Mouse (Mus musculus) thymus, adult 2 months (tissue): Measurements from ENCODE around the gene Gm49369. TPM values are rescaled to one million over a fixed set of nuclear protein-coding genes. Genes with fewer than 3 reads are reported as not detected.
A peak's percentile ranks its signal among the peaks of the same experiment; 100 is the strongest.
"Not testable (repeated sequence)": the region's sequence is repeated elsewhere in the genome, so short reads cannot be mapped to it uniquely, and the experiment has no call there.

Source experiments
- DNase-seq: peaks from one replicate; pipeline ENCODE4 v3.0.0; 2021
- H3K27ac ChIP-seq: fragments of 200-500 bp; 2 replicates; pipeline ENCODE4 v1.5.1; 2012; ENCODE audit warnings: low read length, control low read depth; ENCODE audit not compliant: control insufficient read depth, insufficient read depth
- H3K27me3 ChIP-seq: fragments of 200-500 bp; 2 replicates; pipeline ENCODE4 v1.6.1; 2012; ENCODE audit warnings: mild to moderate bottlenecking, low read length, moderate library complexity, mixed read lengths; ENCODE audit not compliant: control insufficient read depth, insufficient read depth
- H3K36me3 ChIP-seq: fragments of 200-500 bp; 2 replicates; pipeline ENCODE4 v1.6.1; 2012; ENCODE audit warnings: mild to moderate bottlenecking, low read length, moderate library complexity; ENCODE audit not compliant: control insufficient read depth, insufficient read depth
- H3K4me1 ChIP-seq: fragments of 200-500 bp; replicated peaks from 2 replicates; pipeline ENCODE4 v1.6.1; 2012; ENCODE audit warnings: low read length; ENCODE audit not compliant: control insufficient read depth, insufficient read depth
- H3K4me3 ChIP-seq: fragments of 200-500 bp; 2 replicates; pipeline ENCODE4 v1.5.1; 2012; ENCODE audit warnings: mild to moderate bottlenecking, low read length, control low read depth, moderate library complexity; ENCODE audit not compliant: control insufficient read depth, insufficient read depth
- CTCF ChIP-seq: fragments of 200-500 bp; IDR thresholded peaks from 2 replicates; pipeline ENCODE4 v1.5.1; 2012; ENCODE audit warnings: mild to moderate bottlenecking, control low read depth, low read length, moderate library complexity, borderline replicate concordance; ENCODE audit not compliant: control insufficient read depth, poor library complexity, insufficient read depth; ENCODE audit errors: extremely low read depth
- POLR2A ChIP-seq: fragments of 200-500 bp; IDR thresholded peaks from 2 replicates; pipeline ENCODE4 v1.6.1; 2012; ENCODE audit warnings: mild to moderate bottlenecking, low read length, control low read depth, moderate library complexity; ENCODE audit not compliant: control insufficient read depth, poor library complexity, insufficient read depth; ENCODE audit errors: extremely low read depth
- WGBS: fragments of 180-500 bp; shearing (Covaris S2); methylation state at CpG from one replicate; pipeline ENCODE4 v1.1.7; 2018; 5-methylcytosine and 5-hydroxymethylcytosine counted together
- polyA plus RNA-seq: library from polyadenylated mRNA; depleted of rRNA; stranded (reverse); fragments of >200 nt; gene quantifications from 2 replicates; pipeline ENCODE4 v1.2.3, GENCODE M21; 2012; rRNA removed

Gm49369 gene
- polyA plus RNA-seq, 1 experiment: 0.23 TPM

DNA sequence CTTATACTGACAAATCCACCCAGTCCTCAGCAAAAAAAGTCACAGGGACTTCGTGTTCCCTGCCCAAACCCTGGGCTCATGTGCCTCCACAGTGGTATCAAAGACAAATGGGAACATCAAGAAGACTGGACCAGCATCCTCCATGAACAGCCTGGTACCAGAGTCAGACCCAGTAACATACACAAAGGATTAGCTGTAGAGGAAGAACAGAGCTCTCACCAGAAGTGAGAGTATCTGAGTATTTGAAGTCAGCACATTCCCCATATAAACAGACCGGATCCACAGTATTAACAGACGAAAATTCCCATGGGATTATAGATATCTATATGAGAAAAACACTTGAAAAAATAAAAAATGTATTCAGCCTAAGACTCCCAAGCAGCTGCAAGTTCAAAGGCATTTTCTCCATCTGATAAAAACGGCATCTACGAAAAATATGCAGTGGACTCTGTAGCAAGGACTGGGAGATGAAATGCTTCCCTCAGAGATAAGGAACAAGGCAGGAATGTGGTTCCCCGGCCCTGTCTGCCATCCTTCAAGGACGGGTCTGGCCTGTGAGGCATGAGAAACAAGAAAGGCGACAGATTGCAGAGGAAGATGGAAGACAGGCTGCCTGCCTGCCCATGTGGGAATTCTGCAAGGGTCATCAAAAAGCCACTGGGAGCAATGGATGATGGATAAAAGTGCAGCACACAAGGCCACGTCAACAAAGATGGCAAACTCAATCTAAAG lies 55.6 kb downstream of the Gm49369 start:
- no peak for DNase-seq
- Histone ChIP-seq H3K36me3 (no peaks in the 10 kb centered on the region), H3K4me3 (no peak overlapping the region), H3K27ac (peak overlapping the region; percentile 40; the same call in 1 of the 2 replicates), H3K27me3 (no peaks in the 10 kb centered on the region), H3K4me1 (peaks cover 47% of the 10 kb centered on the region)
- no peak for TF ChIP-seq CTCF
- TF ChIP-seq POLR2A: no peak
- 66% methylated on average over 9 of the region's 9 CpGs for WGBS

DNA sequence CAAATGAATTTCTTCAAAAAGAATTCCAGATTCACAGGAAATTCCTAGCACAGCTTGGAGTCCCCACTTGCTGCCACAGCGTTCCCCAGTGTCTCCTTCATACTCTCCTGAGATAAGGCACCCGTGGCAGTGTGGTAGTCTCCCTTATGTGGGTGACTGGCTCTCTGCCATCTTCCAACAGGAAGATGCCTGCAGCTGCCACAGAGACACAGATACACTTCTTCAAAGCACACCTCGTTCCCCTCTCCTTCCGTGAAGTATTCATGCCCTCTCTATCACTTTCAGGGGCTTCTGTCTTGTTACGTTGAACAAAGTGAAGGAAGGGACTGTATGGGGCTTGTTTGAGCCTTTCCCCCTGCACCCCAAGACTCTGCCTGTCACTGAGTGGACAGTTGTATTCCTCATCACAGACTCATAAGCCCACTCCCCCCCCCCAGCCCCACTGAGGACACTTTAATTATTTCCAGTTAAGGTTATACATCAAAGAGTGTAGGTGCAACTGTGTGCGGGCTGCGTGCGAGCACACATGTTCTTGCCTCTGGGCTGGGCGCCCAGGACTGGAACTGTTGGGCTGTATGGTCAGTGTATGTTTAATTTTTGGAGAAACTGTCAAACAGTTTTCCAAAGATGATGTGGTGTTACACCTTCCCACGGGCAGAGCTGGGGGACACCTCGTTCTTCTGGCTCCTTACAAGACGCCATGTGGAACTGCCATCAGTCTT lies 58.9 kb downstream of the Gm49369 start:
- peak overlapping the region; percentile 100 for H3K27ac ChIP-seq
- no peak overlapping the region for H3K4me3 ChIP-seq
- TF ChIP-seq CTCF (no peak), POLR2A (no peak)
- DNase-seq: peak; percentile 59
- no peaks in the 10 kb centered on the region for H3K27me3 ChIP-seq
- 31% methylated on average over 12 of the region's 12 CpGs for WGBS
- H3K36me3 ChIP-seq: no peaks in the 10 kb centered on the region
- H3K4me1 ChIP-seq: peaks cover 71% of the 10 kb centered on the region

DNA sequence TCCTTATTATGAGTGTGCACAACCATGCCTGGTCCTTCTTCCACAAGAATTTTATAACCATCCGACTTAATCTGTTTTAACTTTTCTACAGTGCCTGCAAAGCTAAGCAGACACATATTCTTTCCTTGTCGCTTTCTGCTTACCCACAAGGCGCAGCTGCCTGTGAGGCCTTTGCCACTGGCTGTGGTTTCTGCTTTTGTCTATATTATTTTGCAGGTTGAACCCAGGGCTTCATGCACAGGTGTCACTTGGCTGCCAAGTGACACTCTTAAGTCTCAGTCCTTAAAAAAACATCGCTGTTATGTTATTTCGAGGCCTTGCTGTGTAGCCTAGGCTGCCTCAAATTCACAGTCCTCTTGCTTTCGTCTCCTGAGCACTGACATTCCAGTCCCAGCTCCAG lies 59.8 kb downstream of the Gm49369 start:
- H3K36me3 ChIP-seq: no peaks in the 10 kb centered on the region
- peaks cover 73% of the 10 kb centered on the region for H3K4me1 ChIP-seq
- peak overlapping the region; percentile 100 for H3K27ac ChIP-seq
- peak; percentile 68 for DNase-seq
- no peaks in the 10 kb centered on the region for H3K27me3 ChIP-seq
- no peak overlapping the region for H3K4me3 ChIP-seq
- 14% methylated on average over 6 of the region's 6 CpGs for WGBS
- TF ChIP-seq CTCF (no peak), POLR2A (no peak)

DNA sequence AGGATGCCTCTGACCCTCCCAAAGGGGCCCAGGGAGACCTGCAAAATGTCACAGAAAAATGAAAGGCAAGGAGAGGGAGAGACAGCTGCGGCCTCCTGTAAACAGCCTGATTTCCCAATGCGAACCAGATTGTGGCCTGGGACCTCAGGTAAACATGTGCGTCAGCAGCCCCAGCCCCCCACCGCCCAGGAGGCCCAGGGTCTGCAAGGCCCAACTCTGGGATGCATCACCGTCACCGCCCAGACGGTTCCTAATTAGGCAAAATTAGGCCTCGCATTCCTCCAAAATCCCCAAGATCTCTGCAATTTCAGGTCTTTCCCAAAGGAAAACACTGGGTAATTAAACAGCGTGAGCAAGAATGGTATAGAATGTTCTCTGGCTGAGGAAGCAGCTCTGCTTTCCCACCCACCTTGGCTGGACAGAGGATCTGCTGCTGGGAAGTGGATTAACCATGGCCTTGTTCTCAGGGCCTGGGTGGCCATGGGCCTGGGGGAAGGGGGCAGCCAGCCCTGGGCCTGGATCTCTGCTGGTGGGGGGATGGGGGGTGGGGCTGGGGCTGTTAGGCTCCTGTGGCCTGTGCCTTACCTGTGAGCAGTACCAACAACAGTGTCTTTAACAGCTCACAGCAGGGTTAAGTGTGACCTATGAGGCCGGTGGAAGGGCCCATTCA lies 60.7 kb downstream of the Gm49369 start:
- WGBS: 91% methylated on average over 7 of the region's 10 CpGs
- H3K4me3 ChIP-seq, H3K27me3 ChIP-seq, H3K36me3 ChIP-seq, DNase-seq: not testable (repeated sequence)
- peaks cover 76% of the 10 kb centered on the region for H3K4me1 ChIP-seq
- peak overlapping the region; percentile 100 for H3K27ac ChIP-seq

Other genes with a start within 250 kb of the Gm49369 start
- gene Gm39115, start 246.6 kb downstream of the Gm49369 start, polyA plus RNA-seq: not detected in 2 replicates
- not detected in 2 replicates for gene Gm45337, start 238.1 kb downstream of the Gm49369 start, polyA plus RNA-seq
- gene Gm29735, start 225.6 kb downstream of the Gm49369 start, polyA plus RNA-seq: not detected in 2 replicates
- gene Gm4553, start 216.9 kb downstream of the Gm49369 start, polyA plus RNA-seq: not detected in 2 replicates
- gene Krtap5-2, start 206.7 kb downstream of the Gm49369 start, polyA plus RNA-seq: not detected in 2 replicates
- not detected in 2 replicates for gene Gm10153, start 192.3 kb downstream of the Gm49369 start, polyA plus RNA-seq
- gene Krtap5-3, start 181.3 kb downstream of the Gm49369 start, polyA plus RNA-seq: not detected in 2 replicates
- not detected in 2 replicates for gene Gm7579, start 170.8 kb downstream of the Gm49369 start, polyA plus RNA-seq
- gene Krtap5-5, start 152.7 kb downstream of the Gm49369 start, polyA plus RNA-seq: not detected in 2 replicates
- gene Gm40460, start 141.6 kb downstream of the Gm49369 start, polyA plus RNA-seq: 0.19 TPM in 1 of 2 replicates, not detected in the other
- gene Gm2431, start 124.3 kb downstream of the Gm49369 start, polyA plus RNA-seq: not detected in 2 replicates
- gene Gm4559, start 108.3 kb downstream of the Gm49369 start, polyA plus RNA-seq: not detected in 2 replicates
- gene Krtap5-1, start 85.5 kb downstream of the Gm49369 start, polyA plus RNA-seq: not detected in 2 replicates
- not detected in 2 replicates for gene Krtap5-4, start 79.1 kb downstream of the Gm49369 start, polyA plus RNA-seq
- gene Ifitm10, start 8.9 kb downstream of the Gm49369 start, polyA plus RNA-seq: 10.8 and 14.8 TPM in 2 replicates
- 762 and 992 TPM in 2 replicates for gene Ctsd, start 5.4 kb upstream of the Gm49369 start, polyA plus RNA-seq
- 2.2 and 5.2 TPM in 2 replicates for gene Syt8, start 52.2 kb upstream of the Gm49369 start, polyA plus RNA-seq
- 3.2 and 4.3 TPM in 2 replicates for gene Tnni2, start 59.1 kb upstream of the Gm49369 start, polyA plus RNA-seq
- gene Lsp1, start 78.1 kb upstream of the Gm49369 start, polyA plus RNA-seq: 507 and 626 TPM in 2 replicates
- gene Tnnt3, start 116.2 kb upstream of the Gm49369 start, polyA plus RNA-seq: 1.1 and 2.2 TPM in 2 replicates
- gene Mrpl23, start 150.0 kb upstream of the Gm49369 start, polyA plus RNA-seq: 16.7 and 21.3 TPM in 2 replicates